Mouse (Mus musculus): ENCODE measurements around the gene Xiap. TPM values are rescaled to one million over a fixed set of nuclear protein-coding genes. Genes with fewer than 3 reads are reported as not detected.
A peak's percentile ranks its signal among the peaks of the same experiment; 100 is the strongest.
"Not testable (repeated sequence)": the region's sequence is repeated elsewhere in the genome, so short reads cannot be mapped to it uniquely, and the experiment has no call there.

The Xiap gene
- 13.3 and 14.5 TPM in 2 replicates for polyA plus RNA-seq (2016; fragmentation: Nextera tagmentation; extraction: Ambion mirVana)

GRCm38 (mm10) chrX:42059282-42060068, at the start of gene Xiap:
Gene Xiap, plus strand, starts transcription at chrX:42059679.
- H3K27ac ChIP-seq: no peak within 1 kb of the TSS
- no peak within 1 kb of the TSS for H3K4me2 ChIP-seq (replicated peaks)
- ATAC-seq (ENCODE audit: insufficient number of reproducible peaks, insufficient read depth, low FRiP score, low TSS enrichment): no peak
- no peaks in the 10 kb centered on the region for H3K4me1 ChIP-seq
- H3K4me3 ChIP-seq: no peak within 1 kb of the TSS
- 77% methylated on average over 5 of the region's 5 CpGs for WGBS
- no peak within 1 kb of the TSS for H3K9ac ChIP-seq
- H3K9me3 ChIP-seq: no peaks in the 10 kb centered on the region
- H3K36me3 ChIP-seq: no peaks in the 10 kb centered on the region
- no peaks in the 10 kb centered on the region for H3K27me3 ChIP-seq

GRCm38 (mm10) chrX:42012677-42013208, 46.7 kb upstream of the Xiap start:
- Histone ChIP-seq H3K27me3 (no peaks in the 10 kb centered on the region), H3K4me1 (no peaks in the 10 kb centered on the region), H3K27ac (no peak overlapping the region), H3K9me3 (no peaks in the 10 kb centered on the region), H3K9ac (no peak overlapping the region), H3K36me3 (no peaks in the 10 kb centered on the region), H3K4me2 (replicated peaks) (no peak overlapping the region), H3K4me3 (no peak overlapping the region)
- 91% methylated on average over 2 of the region's 2 CpGs for WGBS
- ATAC-seq (ENCODE audit: insufficient number of reproducible peaks, insufficient read depth, low FRiP score, low TSS enrichment): no peak

- 72% methylated on average over 3 of the region's 3 CpGs for WGBS
- Histone ChIP-seq H3K27me3 (no peaks in the 10 kb centered on the region), H3K4me3 (no peak overlapping the region), H3K9me3 (no peaks in the 10 kb centered on the region), H3K9ac (no peak overlapping the region), H3K4me1 (no peaks in the 10 kb centered on the region), H3K27ac (no peak overlapping the region), H3K36me3 (no peaks in the 10 kb centered on the region), H3K4me2 (replicated peaks) (no peak overlapping the region)
- ATAC-seq (ENCODE audit: insufficient number of reproducible peaks, insufficient read depth, low FRiP score, low TSS enrichment): no peak
These were observed 45.7 kb upstream of the Xiap start for GRCm38 (mm10) chrX:42013776-42014175.

GRCm38 (mm10) chrX:42014502-42014901, 45.0 kb upstream of the Xiap start:
- WGBS: 92% methylated on average over 3 of the region's 3 CpGs
- Histone ChIP-seq H3K4me3 (no peak overlapping the region), H3K4me1 (no peaks in the 10 kb centered on the region), H3K4me2 (replicated peaks) (no peak overlapping the region), H3K27ac (no peak overlapping the region), H3K27me3 (no peaks in the 10 kb centered on the region), H3K36me3 (no peaks in the 10 kb centered on the region), H3K9ac (no peak overlapping the region), H3K9me3 (no peaks in the 10 kb centered on the region)
- no peak for ATAC-seq (ENCODE audit: insufficient number of reproducible peaks, insufficient read depth, low FRiP score, low TSS enrichment)

- Histone ChIP-seq H3K36me3 (no peaks in the 10 kb centered on the region), H3K9me3 (no peaks in the 10 kb centered on the region), H3K4me1 (no peaks in the 10 kb centered on the region), H3K27me3 (no peaks in the 10 kb centered on the region), H3K4me2 (replicated peaks) (no peak overlapping the region), H3K9ac (no peak overlapping the region), H3K4me3 (no peak overlapping the region), H3K27ac (no peak overlapping the region)
- WGBS: 54% methylated on average over 1 of the region's 1 CpGs
- ATAC-seq (ENCODE audit: insufficient number of reproducible peaks, insufficient read depth, low FRiP score, low TSS enrichment): no peak
These were observed 41.4 kb upstream of the Xiap start for GRCm38 (mm10) chrX:42018030-42018429.

GRCm38 (mm10) chrX:42019441-42019840, 40.0 kb upstream of the Xiap start:
- Histone ChIP-seq H3K9me3 (no peaks in the 10 kb centered on the region), H3K4me2 (replicated peaks) (no peak overlapping the region), H3K36me3 (no peaks in the 10 kb centered on the region), H3K27me3 (no peaks in the 10 kb centered on the region), H3K4me3 (no peak overlapping the region), H3K27ac (no peak overlapping the region), H3K4me1 (no peaks in the 10 kb centered on the region), H3K9ac (no peak overlapping the region)
- WGBS: 69% methylated on average over 2 of the region's 2 CpGs
- ATAC-seq (ENCODE audit: insufficient number of reproducible peaks, insufficient read depth, low FRiP score, low TSS enrichment): no peak

- 100% methylated on average over 2 of the region's 3 CpGs for WGBS
- H3K9ac ChIP-seq; H3K4me1 ChIP-seq; H3K27me3 ChIP-seq; H3K4me2 ChIP-seq (replicated peaks); ATAC-seq (ENCODE audit: insufficient number of reproducible peaks, insufficient read depth, low FRiP score, low TSS enrichment); H3K4me3 ChIP-seq; H3K36me3 ChIP-seq; H3K27ac ChIP-seq; H3K9me3 ChIP-seq: not testable (repeated sequence)
These were observed 33.6 kb upstream of the Xiap start for GRCm38 (mm10) chrX:42025802-42026440.

GRCm38 (mm10) chrX:42026981-42027380, 32.5 kb upstream of the Xiap start:
- not testable (repeated sequence) for H3K36me3 ChIP-seq; H3K27me3 ChIP-seq; H3K9ac ChIP-seq; ATAC-seq (ENCODE audit: insufficient number of reproducible peaks, insufficient read depth, low FRiP score, low TSS enrichment); H3K9me3 ChIP-seq; H3K4me2 ChIP-seq (replicated peaks); H3K4me3 ChIP-seq; H3K4me1 ChIP-seq; H3K27ac ChIP-seq
- WGBS: 86% methylated on average over 2 of the region's 2 CpGs

- 0 out of 2 replicates have a peak, but pooled peaks have one; percentile 22 for ATAC-seq (ENCODE audit: insufficient number of reproducible peaks, insufficient read depth, low FRiP score, low TSS enrichment)
- no peaks in the 10 kb centered on the region for H3K27me3 ChIP-seq
- no peak overlapping the region for H3K9ac ChIP-seq
- H3K4me1 ChIP-seq: no peaks in the 10 kb centered on the region
- 42% methylated on average over 8 of the region's 8 CpGs for WGBS
- no peaks in the 10 kb centered on the region for H3K36me3 ChIP-seq
- H3K27ac ChIP-seq: no peak overlapping the region
- no peak overlapping the region for H3K4me3 ChIP-seq
- no peak overlapping the region for H3K4me2 ChIP-seq (replicated peaks)
- H3K9me3 ChIP-seq: no peaks in the 10 kb centered on the region
These were observed 26.3 kb upstream of the Xiap start for GRCm38 (mm10) chrX:42033111-42033693.

- no peaks in the 10 kb centered on the region for H3K9me3 ChIP-seq
- no peak for ATAC-seq (ENCODE audit: insufficient number of reproducible peaks, insufficient read depth, low FRiP score, low TSS enrichment)
- no peaks in the 10 kb centered on the region for H3K36me3 ChIP-seq
- no peak overlapping the region for H3K9ac ChIP-seq
- H3K27ac ChIP-seq: no peak overlapping the region
- no peaks in the 10 kb centered on the region for H3K4me1 ChIP-seq
- H3K4me3 ChIP-seq: no peak overlapping the region
- 71% methylated on average over 7 of the region's 7 CpGs for WGBS
- H3K27me3 ChIP-seq: no peaks in the 10 kb centered on the region
- H3K4me2 ChIP-seq (replicated peaks): no peak overlapping the region
These were observed 25.6 kb upstream of the Xiap start for GRCm38 (mm10) chrX:42033911-42034310.

GRCm38 (mm10) chrX:42039481-42039880, 20.0 kb upstream of the Xiap start:
- Histone ChIP-seq H3K27ac (no peak overlapping the region), H3K4me3 (no peak overlapping the region), H3K9ac (no peak overlapping the region), H3K4me1 (no peaks in the 10 kb centered on the region), H3K27me3 (no peaks in the 10 kb centered on the region), H3K4me2 (replicated peaks) (no peak overlapping the region), H3K9me3 (no peaks in the 10 kb centered on the region), H3K36me3 (no peaks in the 10 kb centered on the region)
- 78% methylated on average over 5 of the region's 6 CpGs for WGBS
- ATAC-seq (ENCODE audit: insufficient number of reproducible peaks, insufficient read depth, low FRiP score, low TSS enrichment): no peak

GRCm38 (mm10) chrX:42044935-42045334, 14.5 kb upstream of the Xiap start:
- no peaks in the 10 kb centered on the region for H3K27me3 ChIP-seq
- no peak overlapping the region for H3K27ac ChIP-seq
- no peak overlapping the region for H3K4me3 ChIP-seq
- no peaks in the 10 kb centered on the region for H3K36me3 ChIP-seq
- no peak overlapping the region for H3K4me2 ChIP-seq (replicated peaks)
- H3K9me3 ChIP-seq: no peaks in the 10 kb centered on the region
- 75% methylated on average over 7 of the region's 7 CpGs for WGBS
- no peak overlapping the region for H3K9ac ChIP-seq
- no peak for ATAC-seq (ENCODE audit: insufficient number of reproducible peaks, insufficient read depth, low FRiP score, low TSS enrichment)
- H3K4me1 ChIP-seq: no peaks in the 10 kb centered on the region
